Mouse (Mus musculus) midbrain, embryonic 14.5 days (tissue): Measurements from ENCODE around the gene Sp2. TPM values are rescaled to one million over a fixed set of nuclear protein-coding genes. Genes with fewer than 3 reads are reported as not detected.

ENCODE experiments used
- ATAC-seq: fragments of 200-750 bp; cut with Nextera tagmentation; 2 replicates; pipeline ENCODE4 v1.8.0; 2017; ENCODE audit warnings: moderate number of reproducible peaks, moderate library complexity; ENCODE audit not compliant: low FRiP score, low TSS enrichment
- DNase-seq: peaks from one replicate; pipeline ENCODE4 v3.0.0-alpha.2; 2015
- H3K27ac ChIP-seq: fragments of 300-500 bp; sonication (generic); replicated peaks from 2 replicates; pipeline ENCODE4 v1.5.1; 2014; ENCODE audit warnings: mild to moderate bottlenecking, low read depth, low read length, moderate library complexity
- H3K27me3 ChIP-seq: fragments of 300-500 bp; sonication (generic); 2 replicates; pipeline ENCODE4 v1.6.1; 2014; ENCODE audit warnings: low read length, control low read depth, mixed read lengths; ENCODE audit not compliant: control insufficient read depth, insufficient read depth
- H3K36me3 ChIP-seq: fragments of 300-500 bp; sonication (generic); 2 replicates; pipeline ENCODE4 v1.6.1; 2014; ENCODE audit warnings: low read length, control low read depth; ENCODE audit not compliant: control insufficient read depth, insufficient read depth
- H3K4me1 ChIP-seq: fragments of 300-500 bp; sonication (generic); 2 replicates; pipeline ENCODE4 v1.6.1; 2014; ENCODE audit warnings: mild to moderate bottlenecking, antibody characterized with exemption, low read length, control low read depth; ENCODE audit not compliant: control insufficient read depth, insufficient read depth
- H3K4me2 ChIP-seq: fragments of 300-500 bp; sonication (generic); 2 replicates; pipeline ENCODE4 v1.6.1; 2014; ENCODE audit warnings: mild to moderate bottlenecking, low read length, moderate library complexity
- H3K4me3 ChIP-seq: fragments of 300-500 bp; sonication (generic); replicated peaks from 2 replicates; pipeline ENCODE4 v1.5.1; 2014; ENCODE audit warnings: low read depth, low read length
- H3K9ac ChIP-seq: fragments of 300-500 bp; sonication (generic); replicated peaks from 2 replicates; pipeline ENCODE4 v1.6.1; 2014; ENCODE audit warnings: mild to moderate bottlenecking, low read length, moderate library complexity
- H3K9me3 ChIP-seq: fragments of 300-500 bp; sonication (generic); 2 replicates; pipeline ENCODE4 v1.6.1; 2016; ENCODE audit warnings: low read length, control low read depth, mixed read lengths; ENCODE audit not compliant: control insufficient read depth
- WGBS: fragments of 180-500 bp; shearing (Covaris S2); extraction: QIAGEN DNeasy Blood & Tissue Kit; methylation state at CpG from one replicate; pipeline ENCODE4 v1.1.7; 2014; 5-methylcytosine and 5-hydroxymethylcytosine counted together
- polyA plus RNA-seq: library from polyadenylated mRNA; unstranded; fragments of >200 nt; fragmentation: Nextera tagmentation; extraction: Ambion mirVana; gene quantifications from 2 replicates; pipeline ENCODE4 v1.2.1, GENCODE M21; 2014

The Sp2 gene
- polyA plus RNA-seq, 1 experiment from 2014 or later: 17.2 TPM

DNA sequence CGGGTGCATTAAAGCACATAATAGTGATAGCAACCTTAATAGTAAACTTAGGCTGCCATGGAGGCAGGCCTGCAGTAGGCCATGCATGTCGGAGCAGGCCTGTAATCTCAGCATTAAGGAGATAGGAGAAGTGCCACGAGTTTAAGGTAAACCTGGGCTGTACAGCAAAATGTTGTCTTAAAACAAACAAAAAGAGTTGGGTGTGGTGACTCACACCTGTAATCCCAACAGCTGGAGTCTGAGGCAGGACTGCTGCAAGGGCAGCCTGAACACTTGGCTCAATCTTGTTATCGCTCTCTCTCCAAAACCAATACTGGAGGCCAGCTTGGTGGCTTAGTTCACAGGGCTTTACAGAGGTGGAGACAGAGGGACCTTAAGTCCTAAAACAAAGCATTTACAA lies 27.7 kb downstream of the Sp2 start:
- no peak overlapping the region for H3K4me3 ChIP-seq
- no peaks in the 10 kb centered on the region for H3K4me1 ChIP-seq
- no peak overlapping the region for H3K27ac ChIP-seq
- no peak for ATAC-seq
- 95% methylated on average over 4 of the region's 4 CpGs for WGBS
- H3K27me3 ChIP-seq: no peaks in the 10 kb centered on the region
- no peak overlapping the region for H3K4me2 ChIP-seq
- peaks cover 86% of the 10 kb centered on the region for H3K36me3 ChIP-seq
- no peak for DNase-seq
- no peaks in the 10 kb centered on the region for H3K9me3 ChIP-seq
- H3K9ac ChIP-seq: no peak overlapping the region

GRCm38 (mm10) chr11:96952896-96953295 lies 29.9 kb downstream of the Sp2 start:
- ATAC-seq (no peak), DNase-seq (no peak)
- H3K4me3 ChIP-seq: no peak overlapping the region
- no peaks in the 10 kb centered on the region for H3K4me1 ChIP-seq
- H3K36me3 ChIP-seq: peaks cover 68% of the 10 kb centered on the region
- H3K9me3 ChIP-seq: no peaks in the 10 kb centered on the region
- H3K27me3 ChIP-seq: no peaks in the 10 kb centered on the region
- H3K9ac ChIP-seq: no peak overlapping the region
- H3K27ac ChIP-seq: no peak overlapping the region
- 87% methylated on average over 6 of the region's 6 CpGs for WGBS
- no peak overlapping the region for H3K4me2 ChIP-seq

- Histone ChIP-seq H3K27ac (no peak overlapping the region), H3K36me3 (peaks cover 63% of the 10 kb centered on the region), H3K9ac (no peak overlapping the region), H3K27me3 (no peaks in the 10 kb centered on the region), H3K4me1 (no peaks in the 10 kb centered on the region), H3K4me3 (no peak overlapping the region), H3K9me3 (no peaks in the 10 kb centered on the region), H3K4me2 (no peak overlapping the region)
- ATAC-seq (no peak), DNase-seq (no peak)
- 87% methylated on average over 10 of the region's 10 CpGs for WGBS
Observed at GRCm38 (mm10) chr11:96952426-96952825, 30.3 kb downstream of the Sp2 start.

- Histone ChIP-seq H3K27me3 (no peaks in the 10 kb centered on the region), H3K36me3 (peaks cover 49% of the 10 kb centered on the region), H3K9ac (no peak overlapping the region), H3K4me3 (no peak overlapping the region), H3K27ac (no peak overlapping the region), H3K4me1 (no peaks in the 10 kb centered on the region), H3K9me3 (no peaks in the 10 kb centered on the region), H3K4me2 (no peak overlapping the region)
- no peak for ATAC-seq
- DNase-seq: no peak
- WGBS: 97% methylated on average over 3 of the region's 3 CpGs
Observed at GRCm38 (mm10) chr11:96950767-96951166, 32.0 kb downstream of the Sp2 start.

DNA sequence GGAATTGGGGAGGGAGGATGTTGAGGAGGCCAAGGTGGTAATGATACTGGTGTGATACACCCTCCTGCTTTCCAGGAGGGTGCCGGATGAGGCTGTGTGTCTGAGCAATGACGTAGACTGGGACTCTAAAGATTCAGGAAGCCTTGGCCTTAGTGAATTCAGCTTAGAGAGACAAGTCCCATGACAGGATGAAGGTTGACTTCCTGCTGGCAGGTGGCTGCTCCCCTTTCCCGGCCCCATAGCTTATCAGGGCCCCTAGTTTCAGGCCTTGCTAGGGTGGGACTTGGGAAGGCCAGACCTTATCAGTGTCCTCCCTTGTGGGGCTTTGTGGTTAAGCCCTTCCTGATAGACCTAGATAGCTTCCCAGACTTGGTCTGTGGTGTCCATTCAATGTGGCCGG lies 34.9 kb downstream of the Sp2 start:
- H3K9me3 ChIP-seq: no peaks in the 10 kb centered on the region
- H3K4me3 ChIP-seq: no peak overlapping the region
- H3K9ac ChIP-seq: no peak overlapping the region
- DNase-seq (no peak), ATAC-seq (no peak)
- 94% methylated on average over 4 of the region's 4 CpGs for WGBS
- H3K36me3 ChIP-seq: peaks cover 22% of the 10 kb centered on the region
- no peaks in the 10 kb centered on the region for H3K27me3 ChIP-seq
- peaks cover 10% of the 10 kb centered on the region; the same call in 1 of the 2 replicates for H3K4me1 ChIP-seq
- no peak overlapping the region for H3K27ac ChIP-seq
- H3K4me2 ChIP-seq: no peak overlapping the region

DNA sequence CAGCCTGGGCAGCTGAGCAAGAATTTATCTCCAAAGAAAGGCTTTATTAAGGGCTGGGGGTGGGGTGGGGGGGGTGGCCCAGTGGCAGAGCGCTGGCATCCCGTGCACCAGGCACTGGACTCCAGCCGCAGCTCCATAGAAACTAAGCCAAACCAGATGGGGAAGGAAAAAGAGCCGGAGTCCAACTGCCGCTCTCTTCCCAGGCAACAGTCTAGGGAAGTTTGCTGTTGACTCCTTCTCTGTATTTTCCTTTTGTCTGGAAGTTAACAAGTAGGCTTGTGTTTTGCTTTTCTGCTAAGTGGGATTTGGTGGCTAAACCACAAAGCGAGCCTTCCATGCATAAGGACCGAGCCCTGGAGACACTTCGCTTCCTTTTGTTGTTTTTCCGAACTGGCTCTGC lies 36.3 kb downstream of the Sp2 start:
- H3K36me3 ChIP-seq: peaks cover 8% of the 10 kb centered on the region; the same call in 1 of the 2 replicates
- H3K9me3 ChIP-seq: no peaks in the 10 kb centered on the region
- H3K27me3 ChIP-seq: no peaks in the 10 kb centered on the region
- H3K4me2 ChIP-seq: no peak overlapping the region
- peak; percentile 30 for DNase-seq
- ATAC-seq: no peak
- peaks cover 10% of the 10 kb centered on the region; the same call in 1 of the 2 replicates for H3K4me1 ChIP-seq
- no peak overlapping the region for H3K4me3 ChIP-seq
- H3K9ac ChIP-seq: no peak overlapping the region
- H3K27ac ChIP-seq: no peak overlapping the region
- 69% methylated on average over 9 of the region's 9 CpGs for WGBS

- Histone ChIP-seq H3K27me3 (no peaks in the 10 kb centered on the region), H3K27ac (no peak overlapping the region), H3K4me3 (peak overlapping the region; percentile 50; the same call in 1 of the 2 replicates), H3K4me1 (peaks cover 10% of the 10 kb centered on the region; the same call in 1 of the 2 replicates), H3K9ac (no peak overlapping the region), H3K4me2 (peak overlapping the region; percentile 89), H3K36me3 (no peaks in the 10 kb centered on the region), H3K9me3 (no peaks in the 10 kb centered on the region)
- DNase-seq: no peak
- 89% methylated on average over 14 of the region's 14 CpGs for WGBS
- ATAC-seq: no peak
Observed at GRCm38 (mm10) chr11:96944844-96945580, 37.7 kb downstream of the Sp2 start.

DNA sequence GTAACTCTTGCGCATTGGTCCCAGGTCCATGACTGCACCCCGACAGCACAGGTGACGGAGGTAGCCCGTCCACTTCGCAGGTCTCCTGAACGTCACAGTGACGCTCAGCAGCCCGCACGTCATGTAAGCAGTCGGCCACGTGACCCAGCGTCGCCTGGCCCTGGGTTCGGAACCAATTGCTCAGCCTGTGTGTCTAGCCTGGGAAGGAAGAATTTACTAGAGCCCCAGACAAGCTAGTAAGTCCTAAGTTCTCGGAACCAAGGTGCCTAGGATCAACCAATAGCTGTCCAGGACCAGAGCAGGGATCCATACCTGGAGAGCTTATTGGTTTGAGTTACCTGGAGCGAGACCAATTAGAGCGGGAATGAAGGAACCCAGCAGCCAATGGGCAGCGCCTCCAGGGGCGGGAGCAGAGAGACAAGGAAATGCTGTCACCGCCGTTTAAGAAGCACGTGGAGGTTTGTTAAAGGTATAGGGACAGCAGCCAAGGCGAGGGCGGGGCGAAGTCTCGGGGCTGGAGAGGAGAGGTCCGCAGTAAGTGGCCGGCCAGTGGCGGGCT lies 38.9 kb downstream of the Sp2 start, which contains the start of gene Pnpo:
TSS of gene Pnpo (minus strand) at position 241 of the 559 bp plus-strand sequence.
- DNase-seq (peak; percentile 95), ATAC-seq (peak; percentile 96)
- under 1% methylated on average over 29 of the region's 29 CpGs for WGBS
- peak within 1 kb of the TSS; percentile 50 for H3K4me3 ChIP-seq
- H3K9ac ChIP-seq: peak within 1 kb of the TSS; percentile 51; the same call in 1 of the 2 replicates
- H3K9me3 ChIP-seq: no peaks in the 10 kb centered on the region
- peak within 1 kb of the TSS; percentile 89 for H3K4me2 ChIP-seq
- no peaks in the 10 kb centered on the region for H3K27me3 ChIP-seq
- H3K36me3 ChIP-seq: no peaks in the 10 kb centered on the region
- H3K4me1 ChIP-seq: peaks cover 10% of the 10 kb centered on the region; the same call in 1 of the 2 replicates
- H3K27ac ChIP-seq: no peak within 1 kb of the TSS
